Mouse (Mus musculus) forebrain, embryonic 14.5 days (tissue): ENCODE data around the gene Gm49384. TPM values are rescaled to one million over a fixed set of nuclear protein-coding genes. Genes with fewer than 3 reads are reported as not detected.

Experiments
- ATAC-seq: fragments of 200-750 bp; cut with Nextera tagmentation; 2 replicates; pipeline ENCODE4 v1.8.0; 2017; ENCODE audit warnings: mild to moderate bottlenecking, moderate library complexity
- DNase-seq: peaks from one replicate; pipeline ENCODE4 v3.0.0-alpha.2; 2015; ENCODE audit warnings: low spot score
- H3K27ac ChIP-seq: fragments of 300-500 bp; sonication (generic); 2 replicates; pipeline ENCODE4 v1.5.1; 2014; ENCODE audit warnings: low read depth, mild to moderate bottlenecking, control low read depth, low read length, moderate library complexity
- H3K27me3 ChIP-seq: fragments of 300-500 bp; sonication (generic); replicated peaks from 2 replicates; pipeline ENCODE4 v1.6.1; 2014; ENCODE audit warnings: low read length, control low read depth, mixed read lengths; ENCODE audit not compliant: control insufficient read depth, insufficient read depth
- H3K36me3 ChIP-seq: fragments of 300-500 bp; sonication (generic); 2 replicates; pipeline ENCODE4 v1.6.1; 2014; ENCODE audit warnings: low read length, control low read depth; ENCODE audit not compliant: control insufficient read depth, insufficient read depth
- H3K4me1 ChIP-seq: fragments of 300-500 bp; sonication (generic); 2 replicates; pipeline ENCODE4 v1.6.1; 2014; ENCODE audit warnings: antibody characterized with exemption, low read length, control low read depth; ENCODE audit not compliant: control insufficient read depth, insufficient read depth
- H3K4me2 ChIP-seq: fragments of 300-500 bp; sonication (generic); 2 replicates; pipeline ENCODE4 v1.6.1; 2014; ENCODE audit warnings: mild to moderate bottlenecking, control low read depth, low read length
- H3K4me3 ChIP-seq: fragments of 300-500 bp; sonication (generic); 2 replicates; pipeline ENCODE4 v1.5.1; 2014; ENCODE audit warnings: low read depth, low read length, control low read depth
- H3K9ac ChIP-seq: fragments of 300-500 bp; sonication (generic); 2 replicates; pipeline ENCODE4 v1.6.1; 2014; ENCODE audit warnings: mild to moderate bottlenecking, low read length, control low read depth, moderate library complexity
- H3K9me3 ChIP-seq: fragments of 300-500 bp; sonication (generic); replicated peaks from 2 replicates; pipeline ENCODE4 v1.6.1; 2016; ENCODE audit warnings: low read length, control low read depth, mixed read lengths; ENCODE audit not compliant: control insufficient read depth
- WGBS: fragments of 180-500 bp; shearing (Covaris S2); extraction: QIAGEN DNeasy Blood & Tissue Kit; methylation state at CpG from one replicate; pipeline ENCODE4 v1.1.7; 2014; 5-methylcytosine and 5-hydroxymethylcytosine counted together
- polyA plus RNA-seq: library from polyadenylated mRNA; unstranded; fragments of >200 nt; fragmentation: Nextera tagmentation; extraction: Ambion mirVana; gene quantifications from 2 replicates; pipeline ENCODE4 v1.2.1, GENCODE M21; 2014

Gm49384 gene
- polyA plus RNA-seq, 1 experiment from 2014 or later = 22.1 TPM

DNA sequence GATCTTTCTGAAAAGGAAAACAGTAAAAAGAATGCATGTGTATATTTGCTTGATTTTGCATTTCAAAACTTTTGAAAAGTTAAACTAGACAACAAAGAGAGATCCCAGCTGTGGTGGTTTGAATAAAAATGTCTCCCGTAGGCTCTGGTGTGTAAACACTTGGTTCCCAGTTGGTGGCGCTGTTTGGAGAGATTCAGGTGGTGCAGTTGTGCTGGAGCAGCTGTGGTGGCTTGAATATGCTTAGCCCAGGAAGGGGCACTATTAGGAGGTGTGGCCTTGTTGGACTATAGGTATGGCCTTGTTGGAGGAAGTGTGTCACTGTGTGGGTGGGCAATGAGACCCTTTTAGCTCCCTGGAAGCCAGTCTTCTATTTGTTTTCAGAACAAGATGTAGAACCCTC is 25.2 kb upstream of the Gm49384 start:
- Histone ChIP-seq H3K36me3 (no peaks in the 10 kb centered on the region), H3K9me3 (no peaks in the 10 kb centered on the region), H3K27ac (no peak overlapping the region), H3K4me1 (no peaks in the 10 kb centered on the region), H3K4me2 (no peak overlapping the region), H3K4me3 (no peak overlapping the region), H3K27me3 (no peaks in the 10 kb centered on the region), H3K9ac (no peak overlapping the region)
- ATAC-seq = no peak
- 62% methylated on average over 2 of the region's 2 CpGs for WGBS
- DNase-seq = no peak

DNA sequence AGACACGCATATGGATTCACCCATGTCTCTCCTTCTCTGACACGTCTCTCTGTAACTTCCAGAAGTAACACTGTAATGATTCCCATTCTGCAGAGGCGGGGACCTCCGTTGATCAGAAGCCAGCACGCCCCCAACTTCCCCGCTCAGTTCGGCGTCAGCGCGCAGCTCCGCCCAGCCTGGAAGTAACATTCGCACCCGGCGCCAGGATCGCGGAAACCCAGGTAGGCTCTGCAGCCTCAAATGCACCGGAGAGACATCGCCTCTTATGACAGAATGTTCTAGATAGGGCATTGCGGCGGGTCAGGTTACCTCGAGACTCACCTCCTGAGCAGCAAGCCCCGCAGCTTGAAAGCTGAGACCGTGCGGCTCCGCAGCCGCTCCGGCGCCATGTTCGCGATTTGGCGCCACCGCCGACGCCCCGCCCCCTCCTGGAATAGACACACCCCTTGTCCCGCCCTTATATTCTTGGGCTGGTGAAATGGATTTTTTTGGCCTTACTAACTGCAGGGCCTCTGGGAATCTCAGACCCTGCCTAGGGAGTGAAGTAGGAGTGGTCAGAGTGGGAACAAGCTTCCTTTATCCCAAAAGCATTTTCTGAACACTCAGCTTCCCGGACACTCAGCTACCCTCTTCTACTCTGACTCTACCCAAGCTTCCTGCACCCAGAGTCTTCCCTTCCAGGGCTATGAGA is 23.9 kb upstream of the Gm49384 start, which contains the start of gene Pole2:
TSS of gene Pole2 (minus strand) at position 420 of the 691 bp plus-strand sequence.
- Histone ChIP-seq H3K9ac (peak within 1 kb of the TSS; percentile 60), H3K4me3 (peak within 1 kb of the TSS; percentile 62), H3K27ac (peak within 1 kb of the TSS; percentile 11; the same call in 1 of the 2 replicates), H3K36me3 (0 out of 2 replicates have a peak, but pooled peaks cover 2% of the 10 kb centered on the region), H3K4me2 (peak within 1 kb of the TSS; percentile 55), H3K4me1 (no peaks in the 10 kb centered on the region), H3K27me3 (no peaks in the 10 kb centered on the region), H3K9me3 (no peaks in the 10 kb centered on the region)
- under 1% methylated on average over 37 of the region's 37 CpGs for WGBS
- ATAC-seq (peak; percentile 97), DNase-seq (peak; percentile 85)

DNA sequence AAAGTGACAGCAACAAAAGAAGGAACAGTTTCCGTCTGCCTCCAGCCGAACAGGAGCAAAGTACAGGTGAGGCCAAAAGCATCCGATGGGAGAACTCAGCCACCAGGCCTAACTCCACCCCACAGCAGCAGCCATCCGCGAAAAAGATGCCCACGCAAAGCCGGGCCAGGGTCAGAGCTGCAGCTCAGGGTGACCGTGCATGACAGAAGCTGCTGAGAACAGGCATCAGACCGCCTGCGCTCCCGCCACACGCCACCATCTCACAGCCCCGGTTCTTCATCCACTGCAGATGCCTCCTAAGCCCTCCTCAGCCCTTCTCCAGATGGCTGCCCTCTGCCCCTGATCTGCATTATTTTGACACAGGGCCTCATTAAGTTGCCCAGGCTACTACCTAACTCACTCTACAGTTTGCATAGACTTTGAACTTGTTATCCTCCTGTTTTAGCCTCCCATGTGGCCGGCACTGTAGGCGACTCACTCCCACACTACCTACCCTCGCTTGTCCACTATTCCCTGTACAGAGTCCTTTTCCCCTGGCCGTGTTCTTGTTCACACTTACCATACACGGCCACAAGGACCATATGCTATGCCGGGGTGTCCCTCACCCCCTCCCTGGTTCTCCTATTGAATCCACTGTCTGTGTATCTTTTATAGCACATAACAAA is 16.7 kb upstream of the Gm49384 start:
- no peak for ATAC-seq
- Histone ChIP-seq H3K9me3 (no peaks in the 10 kb centered on the region), H3K27ac (no peak overlapping the region), H3K27me3 (no peaks in the 10 kb centered on the region), H3K9ac (no peak overlapping the region), H3K36me3 (peaks cover 23% of the 10 kb centered on the region; the same call in 1 of the 2 replicates), H3K4me2 (no peak overlapping the region), H3K4me1 (no peaks in the 10 kb centered on the region), H3K4me3 (no peak overlapping the region)
- WGBS = 92% methylated on average over 19 of the region's 19 CpGs
- no peak for DNase-seq

DNA sequence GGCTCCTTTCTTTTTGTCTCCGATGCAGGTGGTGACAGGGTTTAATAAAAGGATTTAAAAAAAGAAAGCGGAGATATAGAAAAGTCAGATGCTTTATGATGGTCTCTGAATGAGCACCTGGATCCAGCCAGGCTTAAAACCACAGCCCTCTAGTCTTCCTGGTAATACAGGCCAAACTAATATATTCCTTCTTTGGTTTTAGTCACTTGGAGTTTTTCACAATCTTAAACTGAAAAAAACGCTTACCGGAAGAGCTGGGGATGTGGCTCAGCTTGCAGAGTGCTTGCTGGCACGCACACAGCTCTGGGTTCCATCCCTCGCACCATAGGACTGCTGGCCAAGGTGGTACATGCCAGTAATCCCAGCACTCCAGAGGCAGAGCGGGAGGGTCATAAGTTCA is 12.5 kb upstream of the Gm49384 start:
- no peaks in the 10 kb centered on the region for H3K4me1 ChIP-seq
- no peaks in the 10 kb centered on the region for H3K9me3 ChIP-seq
- peaks cover 40% of the 10 kb centered on the region for H3K36me3 ChIP-seq
- H3K9ac ChIP-seq = no peak overlapping the region
- H3K27ac ChIP-seq = no peak overlapping the region
- no peak for DNase-seq
- H3K4me3 ChIP-seq = no peak overlapping the region
- H3K27me3 ChIP-seq = no peaks in the 10 kb centered on the region
- ATAC-seq = no peak
- H3K4me2 ChIP-seq = no peak overlapping the region
- 94% methylated on average over 7 of the region's 7 CpGs for WGBS

DNA sequence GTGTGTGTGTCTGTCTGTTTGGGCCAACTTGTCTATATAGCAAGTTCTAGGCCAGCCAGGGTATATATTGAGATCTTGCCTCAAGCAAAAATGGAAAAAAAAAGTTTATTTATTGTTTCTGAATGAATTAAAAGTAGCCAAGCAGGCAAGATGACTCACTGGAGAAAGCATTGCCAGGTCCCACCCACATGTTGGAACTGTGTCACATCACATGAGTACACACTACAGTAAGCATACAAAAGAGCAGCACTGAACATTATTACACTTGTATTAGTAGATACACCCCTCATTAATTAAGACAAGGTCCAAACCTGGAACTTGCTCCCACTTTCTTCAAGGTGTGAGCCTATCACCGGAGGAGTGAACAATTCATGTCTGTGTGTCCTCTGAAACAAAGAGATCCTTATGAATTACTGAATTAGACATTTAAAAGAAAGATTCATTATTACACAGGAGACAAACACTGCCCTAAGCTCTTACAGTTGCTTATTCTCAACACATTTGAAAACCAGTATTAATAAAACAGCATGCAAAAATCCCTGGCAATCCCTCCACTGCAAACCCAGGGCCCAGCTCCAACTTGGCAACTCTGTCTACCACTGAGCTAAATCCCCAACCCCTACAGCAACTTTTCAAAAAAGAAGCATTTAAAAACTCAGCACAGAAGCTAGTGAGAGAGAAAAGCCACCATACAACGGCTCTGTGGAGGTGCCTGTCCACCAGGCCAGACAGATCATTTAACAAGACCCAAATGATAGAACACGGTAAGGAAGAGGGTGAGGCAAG is 11.1 kb upstream of the Gm49384 start:
- no peak overlapping the region for H3K27ac ChIP-seq
- ATAC-seq (peak; percentile 46; the same call in 1 of the 2 replicates), DNase-seq (peak; percentile 46)
- H3K9ac ChIP-seq = no peak overlapping the region
- peaks cover 33% of the 10 kb centered on the region for H3K36me3 ChIP-seq
- no peak overlapping the region for H3K4me3 ChIP-seq
- H3K4me2 ChIP-seq = no peak overlapping the region
- WGBS = 81% methylated on average over 3 of the region's 3 CpGs
- H3K4me1 ChIP-seq = no peaks in the 10 kb centered on the region
- no peaks in the 10 kb centered on the region for H3K9me3 ChIP-seq
- H3K27me3 ChIP-seq = no peaks in the 10 kb centered on the region

DNA sequence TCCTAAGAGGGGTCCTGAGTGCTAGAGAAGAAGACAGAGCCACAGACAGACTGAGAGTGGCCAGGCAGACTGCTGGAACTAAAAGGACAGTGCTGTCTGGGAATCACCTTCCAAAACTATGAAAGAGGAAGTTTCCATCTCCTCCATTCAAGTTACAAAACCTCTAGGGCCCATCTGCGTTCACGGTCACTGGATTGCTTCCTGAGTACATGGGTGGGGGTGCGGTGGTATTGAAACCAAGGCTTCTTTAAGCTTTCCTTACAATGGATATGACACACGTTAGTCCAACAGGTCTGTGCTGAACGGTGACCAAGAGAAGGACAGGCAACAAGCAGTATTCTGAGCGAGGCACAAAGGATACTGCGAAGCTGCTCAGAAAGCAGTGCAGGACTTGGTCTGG is 10.3 kb upstream of the Gm49384 start:
- Histone ChIP-seq H3K4me1 (no peaks in the 10 kb centered on the region), H3K4me3 (no peak overlapping the region), H3K27me3 (no peaks in the 10 kb centered on the region), H3K27ac (no peak overlapping the region), H3K4me2 (no peak overlapping the region), H3K9ac (no peak overlapping the region), H3K36me3 (peaks cover 25% of the 10 kb centered on the region), H3K9me3 (no peaks in the 10 kb centered on the region)
- WGBS = 94% methylated on average over 7 of the region's 7 CpGs
- ATAC-seq = no peak
- DNase-seq = no peak

DNA sequence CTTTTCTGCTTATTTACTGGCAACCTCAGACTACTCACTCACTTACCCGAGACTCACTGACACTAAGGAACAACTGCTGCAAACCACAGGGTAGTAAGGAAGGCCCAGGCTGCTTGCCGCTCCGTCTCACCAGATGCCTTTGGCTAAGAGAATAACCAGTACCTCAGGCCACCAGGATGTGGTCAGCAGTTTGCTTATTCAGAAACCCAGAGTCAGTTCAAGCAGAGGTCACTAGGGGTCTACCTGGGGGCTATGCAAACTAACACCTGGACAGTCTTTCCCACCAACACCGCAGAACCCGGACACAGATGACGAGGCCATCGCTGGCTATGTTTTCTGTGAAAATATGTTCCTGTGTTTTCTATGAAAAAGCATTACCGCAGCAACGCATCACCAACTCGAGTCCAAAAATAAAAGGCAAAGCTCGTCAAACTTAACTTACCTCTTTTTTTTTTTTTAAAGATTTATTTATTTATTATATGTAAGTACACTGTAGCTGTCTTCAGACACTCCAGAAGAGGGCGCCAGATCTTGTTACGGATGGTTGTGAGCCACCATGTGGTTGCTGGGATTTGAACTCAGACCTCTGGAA is 9.2 kb upstream of the Gm49384 start:
- H3K9me3 ChIP-seq = no peaks in the 10 kb centered on the region
- H3K4me2 ChIP-seq = no peak overlapping the region
- no peaks in the 10 kb centered on the region for H3K4me1 ChIP-seq
- 94% methylated on average over 13 of the region's 13 CpGs for WGBS
- H3K9ac ChIP-seq = no peak overlapping the region
- ATAC-seq (no peak), DNase-seq (no peak)
- H3K36me3 ChIP-seq = peaks cover 25% of the 10 kb centered on the region
- no peak overlapping the region for H3K4me3 ChIP-seq
- H3K27me3 ChIP-seq = no peaks in the 10 kb centered on the region
- H3K27ac ChIP-seq = no peak overlapping the region

DNA sequence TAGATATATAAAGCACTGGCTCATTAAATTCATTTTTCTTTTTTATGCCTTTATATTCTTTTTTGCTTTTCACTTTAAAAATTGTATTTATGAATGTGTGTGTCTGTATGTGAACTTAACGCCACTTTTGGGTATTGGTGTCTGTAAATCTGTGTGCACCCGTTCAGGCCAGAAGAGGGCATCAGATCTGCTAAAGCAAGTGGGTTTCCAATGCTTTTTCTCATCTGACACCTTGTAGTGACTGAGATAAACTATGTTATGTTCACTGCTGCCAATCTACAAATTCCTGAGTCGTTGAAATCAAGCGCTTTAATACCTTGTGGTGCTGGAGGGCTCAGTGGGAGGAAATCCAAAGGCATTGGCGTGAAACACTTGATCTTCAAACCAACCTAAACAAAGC is 7.0 kb upstream of the Gm49384 start:
- Histone ChIP-seq H3K36me3 (peaks cover 23% of the 10 kb centered on the region), H3K27me3 (no peaks in the 10 kb centered on the region), H3K4me3 (no peak overlapping the region), H3K4me2 (no peak overlapping the region), H3K9me3 (no peaks in the 10 kb centered on the region), H3K4me1 (no peaks in the 10 kb centered on the region), H3K9ac (no peak overlapping the region), H3K27ac (no peak overlapping the region)
- ATAC-seq = no peak
- WGBS = 81% methylated on average over 5 of the region's 5 CpGs
- DNase-seq = peak; percentile 33
